Mouse (Mus musculus) embryonic facial prominence, embryonic 12.5 days (tissue): Measurements from ENCODE around the gene Rabgap1l. TPM values are rescaled to one million over a fixed set of nuclear protein-coding genes. Genes with fewer than 3 reads are reported as not detected.

ENCODE experiments used
- ATAC-seq: fragments of 200-750 bp; cut with Nextera tagmentation; 2 replicates; pipeline ENCODE4 v1.8.0; 2017; ENCODE audit not compliant: insufficient number of reproducible peaks, insufficient read depth, low FRiP score, low TSS enrichment
- H3K27ac ChIP-seq: fragments of 300-500 bp; sonication (generic); 2 replicates; pipeline ENCODE4 v1.5.1; 2016; ENCODE audit warnings: mild to moderate bottlenecking
- H3K27me3 ChIP-seq: fragments of 300-500 bp; sonication (generic); 2 replicates; pipeline ENCODE4 v1.6.1; 2016; ENCODE audit warnings: mild to moderate bottlenecking, moderate library complexity
- H3K36me3 ChIP-seq: fragments of 300-500 bp; sonication (generic); 2 replicates; pipeline ENCODE4 v1.6.1; 2016; ENCODE audit warnings: mild to moderate bottlenecking
- H3K4me1 ChIP-seq: fragments of 300-500 bp; sonication (generic); 2 replicates; pipeline ENCODE4 v1.6.1; 2016
- H3K4me2 ChIP-seq: fragments of 300-500 bp; sonication (generic); replicated peaks from 2 replicates; pipeline ENCODE4 v1.6.1; 2016; ENCODE audit warnings: mild to moderate bottlenecking, moderate library complexity
- H3K4me3 ChIP-seq: fragments of 300-500 bp; sonication (generic); 2 replicates; pipeline ENCODE4 v1.5.1; 2016; ENCODE audit warnings: mild to moderate bottlenecking
- H3K9ac ChIP-seq: fragments of 300-500 bp; sonication (generic); 2 replicates; pipeline ENCODE4 v1.6.1; 2016; ENCODE audit warnings: mild to moderate bottlenecking, moderate library complexity
- H3K9me3 ChIP-seq: fragments of 300-500 bp; sonication (generic); 2 replicates; pipeline ENCODE4 v1.6.1; 2016; ENCODE audit warnings: mild to moderate bottlenecking, moderate library complexity
- WGBS: fragments of 180-500 bp; shearing (Covaris S2); methylation state at CpG from one replicate; pipeline ENCODE4 v1.1.7; 2016; 5-methylcytosine and 5-hydroxymethylcytosine counted together
- polyA plus RNA-seq: library from polyadenylated mRNA; unstranded; fragments of >200 nt; fragmentation: Nextera tagmentation; extraction: Ambion mirVana; gene quantifications from 2 replicates; pipeline ENCODE4 v1.2.1, GENCODE M21; 2016

The Rabgap1l gene
- polyA plus RNA-seq, 1 experiment from 2014 or later = 18.4 TPM

DNA sequence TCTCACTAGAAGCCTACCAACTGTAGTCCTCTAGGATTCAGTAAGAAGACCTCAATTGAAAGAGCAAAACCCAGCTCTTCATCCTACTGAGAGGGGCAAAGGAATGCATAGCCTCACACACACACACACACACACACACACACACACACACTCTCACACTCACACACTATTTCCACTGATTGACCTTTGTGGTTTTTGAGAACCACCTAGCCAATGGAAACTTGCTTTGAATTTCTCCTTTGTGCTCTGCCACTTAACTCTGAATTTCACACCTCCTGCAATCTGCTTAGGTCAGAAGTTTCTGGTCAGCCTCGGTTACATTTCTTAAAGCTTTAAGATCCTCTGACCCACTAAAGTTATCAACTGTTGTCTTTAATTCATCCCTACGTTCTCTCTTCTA lies 12.3 kb upstream of the Rabgap1l start:
- H3K4me3 ChIP-seq = no peak overlapping the region
- no peaks in the 10 kb centered on the region for H3K27me3 ChIP-seq
- no peak overlapping the region for H3K27ac ChIP-seq
- H3K9me3 ChIP-seq = no peaks in the 10 kb centered on the region
- no peak overlapping the region for H3K4me2 ChIP-seq
- no peak overlapping the region for H3K9ac ChIP-seq
- ATAC-seq = no peak
- H3K36me3 ChIP-seq = no peaks in the 10 kb centered on the region
- 73% methylated on average over 2 of the region's 2 CpGs for WGBS
- no peaks in the 10 kb centered on the region for H3K4me1 ChIP-seq

DNA sequence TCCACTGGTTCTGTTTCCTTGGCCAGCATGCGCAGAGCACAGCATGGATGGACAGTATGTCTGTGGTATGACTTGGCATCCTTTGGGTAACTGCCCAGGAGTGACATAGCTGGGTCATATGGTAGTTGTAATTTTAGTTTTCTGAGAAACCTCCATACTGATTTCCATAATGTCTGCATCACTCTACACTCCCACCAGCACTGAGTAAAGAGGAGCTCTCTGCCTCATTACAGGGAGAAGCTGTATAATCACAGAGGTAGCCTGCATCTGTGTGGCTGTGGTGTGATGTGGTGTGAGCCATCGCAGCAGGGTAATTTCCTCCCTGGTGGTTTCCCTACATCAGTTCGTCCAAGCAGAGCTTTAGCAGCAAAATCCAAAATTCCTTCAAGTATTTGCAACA lies 7.0 kb upstream of the Rabgap1l start:
- no peaks in the 10 kb centered on the region for H3K27me3 ChIP-seq
- no peaks in the 10 kb centered on the region for H3K36me3 ChIP-seq
- WGBS = 69% methylated on average over 3 of the region's 3 CpGs
- no peak for ATAC-seq
- H3K4me3 ChIP-seq = no peak overlapping the region
- H3K9me3 ChIP-seq = no peaks in the 10 kb centered on the region
- no peaks in the 10 kb centered on the region for H3K4me1 ChIP-seq
- no peak overlapping the region for H3K27ac ChIP-seq
- no peak overlapping the region for H3K9ac ChIP-seq
- no peak overlapping the region for H3K4me2 ChIP-seq

DNA sequence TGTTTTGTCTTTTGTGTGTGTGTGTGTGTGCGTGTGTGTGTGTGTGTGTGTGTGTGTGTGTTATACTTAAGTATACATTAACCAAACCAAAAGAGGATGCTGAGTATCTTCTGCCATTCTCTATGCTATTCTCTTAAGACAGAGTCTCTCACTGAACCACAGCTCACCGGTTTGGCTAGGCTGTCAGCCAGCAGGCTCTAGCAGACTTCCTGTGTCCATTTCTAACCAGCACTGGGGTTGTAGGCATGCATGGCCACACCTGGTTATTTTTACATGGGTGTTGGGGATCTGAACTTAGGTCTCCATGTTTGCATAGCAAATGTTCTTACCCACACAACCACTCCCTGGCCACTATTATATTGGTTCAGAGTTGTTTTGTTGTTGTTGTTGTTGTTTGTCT lies 2.0 kb upstream of the Rabgap1l start:
- no peaks in the 10 kb centered on the region for H3K9me3 ChIP-seq
- H3K27me3 ChIP-seq = no peaks in the 10 kb centered on the region
- H3K4me2 ChIP-seq = no peak overlapping the region
- H3K27ac ChIP-seq = no peak overlapping the region
- no peak for ATAC-seq
- no peak overlapping the region for H3K9ac ChIP-seq
- 73% methylated on average over 2 of the region's 2 CpGs for WGBS
- H3K36me3 ChIP-seq = no peaks in the 10 kb centered on the region
- no peak overlapping the region for H3K4me3 ChIP-seq
- no peaks in the 10 kb centered on the region for H3K4me1 ChIP-seq

DNA sequence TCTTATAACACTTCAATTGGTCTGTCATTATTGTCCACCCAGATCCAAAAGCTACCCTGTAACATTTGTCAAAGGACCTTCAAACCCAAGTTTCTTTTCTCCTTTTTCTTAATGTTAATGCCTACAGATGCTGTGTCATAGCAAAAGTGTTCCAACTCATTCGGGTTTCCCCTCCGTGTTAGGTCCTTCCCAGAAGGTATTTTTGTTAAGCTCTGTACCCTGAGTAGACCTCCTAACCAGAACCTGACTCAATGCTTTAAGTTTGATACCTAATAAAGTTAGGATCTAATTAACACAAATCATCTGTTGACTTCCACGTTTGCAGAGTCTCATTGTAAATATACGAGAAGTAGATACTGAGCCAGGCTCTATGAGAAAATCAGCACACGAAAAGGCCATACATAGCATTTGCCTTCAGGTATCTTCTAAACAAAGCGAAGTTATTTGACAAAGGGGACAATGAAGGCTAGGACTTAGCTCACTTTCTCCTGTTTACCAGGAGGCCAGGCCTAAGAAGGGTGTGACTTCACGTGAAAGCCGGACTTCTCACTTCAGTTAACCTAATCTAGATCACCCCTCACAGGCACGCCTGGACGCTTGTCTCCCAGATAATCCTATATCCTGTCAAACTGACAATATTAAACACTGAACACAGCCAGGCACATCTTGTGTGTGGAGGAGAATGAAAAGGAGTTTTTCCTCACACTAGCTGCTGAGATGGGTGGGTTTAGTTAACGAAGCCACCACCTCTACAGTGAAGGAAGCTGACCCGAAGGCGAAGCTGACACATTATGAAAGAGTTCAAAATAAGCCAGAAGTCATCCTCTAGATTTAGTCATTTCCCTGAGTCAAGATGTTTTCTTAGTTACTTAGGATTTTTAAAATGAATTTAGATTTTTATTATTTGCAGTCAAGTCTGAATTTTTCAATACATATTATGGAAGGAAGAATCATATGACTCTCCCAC lies 1.1 kb upstream of the Rabgap1l start:
- 82% methylated on average over 13 of the region's 13 CpGs for WGBS

DNA sequence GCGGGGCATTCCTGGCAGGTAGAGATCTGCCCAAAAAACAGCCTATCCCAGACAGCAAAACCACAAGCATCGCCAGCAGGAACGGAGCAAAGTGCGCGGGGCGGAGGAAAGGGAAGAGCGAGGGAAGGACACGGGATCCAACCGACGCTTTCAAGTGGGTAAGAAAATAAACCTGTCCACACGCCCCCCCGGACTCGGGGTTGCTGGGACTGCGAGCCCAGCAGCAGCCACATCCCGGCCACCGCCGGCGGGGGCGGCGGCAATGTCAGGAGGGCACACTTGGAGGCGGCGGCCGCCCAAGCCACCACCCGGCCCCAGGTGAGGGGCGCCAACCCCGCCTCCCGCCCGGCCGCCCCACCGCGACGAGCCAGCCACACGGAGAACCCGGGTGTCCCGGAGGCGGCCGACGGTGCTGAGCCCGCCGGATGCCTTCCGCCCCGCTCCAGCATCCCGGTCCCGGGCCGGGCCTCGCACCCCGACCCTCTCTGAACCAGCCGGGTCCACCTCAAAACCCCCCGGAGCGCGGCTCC lies 790 bp downstream of the Rabgap1l start:
- Histone ChIP-seq H3K9ac (peak overlapping the region; percentile 82), H3K4me1 (no peaks in the 10 kb centered on the region), H3K36me3 (no peaks in the 10 kb centered on the region), H3K4me3 (peak overlapping the region; percentile 89), H3K27me3 (no peaks in the 10 kb centered on the region), H3K27ac (peak overlapping the region; percentile 19), H3K4me2 (peak overlapping the region; percentile 93), H3K9me3 (no peaks in the 10 kb centered on the region)
- ATAC-seq = peak; percentile 85
- WGBS = 1% methylated on average over 40 of the region's 51 CpGs

More for the DNA sequence above, 1.1 kb upstream of the Rabgap1l start:
- ATAC-seq = no peak
- H3K36me3 ChIP-seq = no peaks in the 10 kb centered on the region
- no peak overlapping the region for H3K27ac ChIP-seq
- H3K4me3 ChIP-seq = no peak overlapping the region
- H3K9ac ChIP-seq = no peak overlapping the region
- H3K9me3 ChIP-seq = no peaks in the 10 kb centered on the region
- H3K27me3 ChIP-seq = no peaks in the 10 kb centered on the region
- no peaks in the 10 kb centered on the region for H3K4me1 ChIP-seq
- H3K4me2 ChIP-seq = no peak overlapping the region

DNA sequence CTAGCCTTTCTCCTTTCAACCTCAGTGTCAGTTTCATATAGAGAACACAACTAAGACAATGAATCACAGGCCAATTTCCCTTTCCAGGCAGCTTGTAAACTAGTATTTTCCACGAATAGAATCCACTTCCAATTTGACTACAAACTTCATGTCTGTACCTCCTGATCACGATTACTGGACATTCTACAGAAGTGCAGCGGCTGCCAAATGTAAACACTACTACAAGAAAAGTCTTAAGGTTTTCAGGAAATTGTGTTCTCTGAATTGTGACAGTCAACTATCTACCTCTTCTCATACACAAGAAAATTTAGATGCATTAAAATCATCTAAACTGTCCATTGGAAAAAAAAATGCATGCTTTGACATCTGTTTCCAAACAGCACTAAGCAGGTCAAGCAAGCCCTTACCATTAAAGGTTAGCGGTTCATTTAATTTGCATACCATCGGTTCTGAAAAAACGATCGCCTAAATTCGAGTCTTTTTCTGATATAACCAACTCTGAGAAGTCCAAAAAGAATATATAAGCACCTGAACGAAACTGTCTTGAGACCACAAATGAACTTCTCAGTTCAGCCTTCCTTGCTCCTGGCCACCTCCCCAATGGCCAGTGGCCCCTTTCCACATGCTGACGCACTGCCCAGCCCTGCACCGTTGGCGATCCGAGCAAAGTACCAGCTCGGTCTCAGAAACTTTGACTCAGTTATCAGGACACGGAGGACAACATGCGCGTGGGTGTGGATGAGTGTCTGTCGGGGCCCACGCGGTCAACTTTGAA lies 1.4 kb downstream of the Rabgap1l start:
- no peak; the same call in 1 of the 2 replicates for ATAC-seq
- peak overlapping the region; percentile 82 for H3K9ac ChIP-seq
- H3K27ac ChIP-seq = peak overlapping the region; percentile 19; the same call in 1 of the 2 replicates
- 7% methylated on average over 20 of the region's 20 CpGs for WGBS
- peak overlapping the region; percentile 93 for H3K4me2 ChIP-seq
- H3K27me3 ChIP-seq = no peaks in the 10 kb centered on the region
- H3K4me3 ChIP-seq = peak overlapping the region; percentile 89
- H3K9me3 ChIP-seq = no peaks in the 10 kb centered on the region
- H3K4me1 ChIP-seq = no peaks in the 10 kb centered on the region
- no peaks in the 10 kb centered on the region for H3K36me3 ChIP-seq

DNA sequence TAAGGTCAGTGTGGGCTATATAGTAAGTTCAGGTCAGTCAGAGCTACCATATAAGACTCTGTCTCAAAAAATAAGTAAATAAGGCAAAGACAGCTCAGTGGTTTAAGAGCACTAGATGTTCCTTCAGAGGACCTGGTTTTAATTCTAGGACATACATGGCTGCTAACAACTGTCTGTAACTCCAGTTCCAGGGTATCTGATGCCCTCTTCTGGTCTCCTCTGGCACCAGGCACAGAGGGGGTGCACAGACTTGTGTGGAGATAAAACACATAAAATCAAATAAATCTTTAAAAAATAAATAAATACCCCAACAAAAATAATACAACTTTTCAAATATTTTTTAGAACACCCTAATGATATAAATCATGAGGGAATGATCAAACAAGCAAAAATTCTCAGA lies 2.4 kb downstream of the Rabgap1l start:
- H3K36me3 ChIP-seq = no peaks in the 10 kb centered on the region
- no peaks in the 10 kb centered on the region for H3K27me3 ChIP-seq
- no peak overlapping the region for H3K27ac ChIP-seq
- ATAC-seq = no peak
- H3K9me3 ChIP-seq = no peaks in the 10 kb centered on the region
- no peak overlapping the region for H3K4me3 ChIP-seq
- H3K9ac ChIP-seq = no peak overlapping the region
- no peak overlapping the region for H3K4me2 ChIP-seq
- 0 out of 2 replicates have a peak, but pooled peaks cover 3% of the 10 kb centered on the region for H3K4me1 ChIP-seq

DNA sequence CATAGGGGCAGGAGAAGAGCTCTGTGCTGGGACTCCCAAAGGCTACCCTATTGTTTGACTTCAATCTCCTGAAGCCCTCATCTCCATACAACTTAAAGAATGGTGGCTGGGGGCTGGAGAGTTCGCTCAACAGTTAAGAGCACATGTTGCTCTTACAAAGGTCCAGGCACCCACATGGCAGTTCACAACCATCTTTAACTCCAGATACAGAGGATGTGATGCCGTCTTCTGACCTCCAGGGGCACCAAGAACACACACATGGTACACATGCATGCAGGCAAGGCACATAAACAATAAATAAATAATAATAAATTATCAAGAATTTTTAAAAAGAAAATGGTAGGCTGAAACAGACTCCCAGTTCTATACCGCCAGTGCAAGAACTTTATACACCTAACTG lies 3.1 kb downstream of the Rabgap1l start:
- no peak overlapping the region for H3K4me3 ChIP-seq
- H3K4me2 ChIP-seq = no peak overlapping the region
- ATAC-seq = no peak
- no peak overlapping the region for H3K9ac ChIP-seq
- H3K9me3 ChIP-seq = no peaks in the 10 kb centered on the region
- H3K4me1 ChIP-seq = 0 out of 2 replicates have a peak, but pooled peaks cover 3% of the 10 kb centered on the region
- 78% methylated on average over 3 of the region's 3 CpGs for WGBS
- H3K27me3 ChIP-seq = no peaks in the 10 kb centered on the region
- no peak overlapping the region for H3K27ac ChIP-seq
- H3K36me3 ChIP-seq = no peaks in the 10 kb centered on the region

DNA sequence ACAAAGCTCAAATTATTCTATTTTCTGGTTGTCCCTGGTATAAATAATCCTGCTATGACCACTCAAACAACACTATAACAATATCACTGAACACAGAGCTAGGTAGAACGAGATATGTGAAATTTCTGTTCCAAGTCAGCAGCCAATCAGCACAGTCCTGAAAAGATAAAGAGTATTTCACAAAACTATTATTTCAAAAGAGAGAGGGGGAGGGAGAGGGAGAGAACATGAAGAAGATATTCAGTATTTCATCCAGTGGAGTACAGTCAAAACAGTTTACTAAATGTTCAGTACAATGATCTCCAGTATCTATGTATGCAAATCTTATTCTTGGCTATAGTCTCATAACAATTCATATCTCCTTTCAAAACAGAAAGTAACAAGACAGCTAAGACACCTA lies 5.1 kb downstream of the Rabgap1l start:
- Histone ChIP-seq H3K36me3 (no peaks in the 10 kb centered on the region), H3K4me2 (no peak overlapping the region), H3K4me3 (no peak overlapping the region), H3K9me3 (no peaks in the 10 kb centered on the region), H3K9ac (no peak overlapping the region), H3K27me3 (no peaks in the 10 kb centered on the region), H3K4me1 (0 out of 2 replicates have a peak, but pooled peaks cover 3% of the 10 kb centered on the region), H3K27ac (no peak overlapping the region)
- no peak for ATAC-seq
- 78% methylated on average over 1 of the region's 1 CpGs for WGBS

DNA sequence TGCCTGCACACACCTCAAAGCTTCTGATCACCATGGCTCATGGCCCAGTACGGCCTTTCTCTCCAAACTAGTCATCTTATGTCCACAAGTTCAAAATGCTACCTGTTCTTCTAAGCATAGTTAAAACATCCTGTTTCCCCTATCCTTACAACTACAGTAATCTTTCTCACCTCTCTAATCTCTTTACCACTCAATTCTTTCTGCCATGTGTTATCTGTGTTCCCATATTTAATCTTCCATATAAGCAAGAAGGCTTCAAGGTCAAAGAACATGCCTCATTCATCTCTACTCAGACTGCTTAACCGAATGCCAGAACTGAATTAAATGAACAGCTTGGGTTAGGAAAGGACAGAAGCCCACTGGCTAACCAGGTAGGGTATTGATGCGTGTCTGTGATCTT lies 5.8 kb downstream of the Rabgap1l start:
- H3K27me3 ChIP-seq = no peaks in the 10 kb centered on the region
- H3K4me1 ChIP-seq = 0 out of 2 replicates have a peak, but pooled peaks cover 3% of the 10 kb centered on the region
- no peaks in the 10 kb centered on the region for H3K36me3 ChIP-seq
- H3K27ac ChIP-seq = no peak overlapping the region
- ATAC-seq = no peak
- no peaks in the 10 kb centered on the region for H3K9me3 ChIP-seq
- WGBS = 82% methylated on average over 3 of the region's 3 CpGs
- no peak overlapping the region for H3K4me2 ChIP-seq
- no peak overlapping the region for H3K4me3 ChIP-seq
- no peak overlapping the region for H3K9ac ChIP-seq

DNA sequence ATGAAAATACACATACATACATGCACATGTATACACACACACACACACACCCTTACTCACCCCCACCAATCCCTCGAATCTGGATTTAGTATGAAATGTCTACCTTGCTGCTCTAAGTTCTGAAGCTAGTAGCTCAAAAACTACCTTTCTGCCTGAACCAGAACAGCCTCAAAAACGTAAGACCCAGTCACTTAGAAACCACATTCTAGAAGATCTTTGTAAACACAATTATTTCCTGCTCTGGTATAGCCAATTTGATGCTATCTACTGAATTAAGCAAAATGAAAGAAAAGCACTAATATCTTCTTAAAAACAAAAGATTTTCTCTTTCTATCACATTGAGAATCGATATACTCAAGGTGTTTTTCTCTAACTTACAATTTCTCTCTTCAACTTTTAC lies 6.4 kb downstream of the Rabgap1l start:
- WGBS = 80% methylated on average over 3 of the region's 3 CpGs
- no peaks in the 10 kb centered on the region for H3K27me3 ChIP-seq

More for the DNA sequence above, 6.4 kb downstream of the Rabgap1l start:
- H3K27ac ChIP-seq = no peak overlapping the region
- no peaks in the 10 kb centered on the region for H3K36me3 ChIP-seq
- no peaks in the 10 kb centered on the region for H3K9me3 ChIP-seq
- no peak for ATAC-seq
- no peak overlapping the region for H3K4me3 ChIP-seq
- H3K4me2 ChIP-seq = no peak overlapping the region
- no peak overlapping the region for H3K9ac ChIP-seq
- 0 out of 2 replicates have a peak, but pooled peaks cover 3% of the 10 kb centered on the region for H3K4me1 ChIP-seq
